Mouse (Mus musculus) hindbrain, embryonic 16.5 days (tissue): ENCODE results near the gene Inpp4b. TPM values are rescaled to one million over a fixed set of nuclear protein-coding genes. Genes with fewer than 3 reads are reported as not detected.
A peak's percentile ranks its signal among the peaks of the same experiment; 100 is the strongest.

Source experiments
- ATAC-seq: fragments of 200-750 bp; cut with Nextera tagmentation; 2 replicates; pipeline ENCODE4 v1.8.0; 2017; ENCODE audit warnings: moderate TSS enrichment, moderate library complexity
- H3K27ac ChIP-seq: fragments of 300-500 bp; sonication (generic); 2 replicates; pipeline ENCODE4 v1.5.1; 2014; ENCODE audit warnings: low read depth, mild to moderate bottlenecking, control low read depth, low read length, moderate library complexity
- H3K27me3 ChIP-seq: fragments of 300-500 bp; sonication (generic); replicated peaks from 2 replicates; pipeline ENCODE4 v1.6.1; 2014; ENCODE audit warnings: low read length; ENCODE audit not compliant: control insufficient read depth, insufficient read depth
- H3K36me3 ChIP-seq: fragments of 300-500 bp; sonication (generic); 2 replicates; pipeline ENCODE4 v1.6.1; 2014; ENCODE audit warnings: mild to moderate bottlenecking, low read length, moderate library complexity, mixed read lengths; ENCODE audit not compliant: control insufficient read depth, insufficient read depth
- H3K4me1 ChIP-seq: fragments of 300-500 bp; sonication (generic); 2 replicates; pipeline ENCODE4 v1.6.1; 2014; ENCODE audit warnings: low read depth, low read length; ENCODE audit not compliant: control insufficient read depth, insufficient read depth
- H3K4me2 ChIP-seq: fragments of 300-500 bp; sonication (generic); 2 replicates; pipeline ENCODE4 v1.6.1; 2014; ENCODE audit warnings: mild to moderate bottlenecking, low read length, control low read depth, moderate library complexity
- H3K4me3 ChIP-seq: fragments of 300-500 bp; sonication (generic); 2 replicates; pipeline ENCODE4 v1.5.1; 2014; ENCODE audit warnings: mild to moderate bottlenecking, low read length, control low read depth, moderate library complexity
- H3K9ac ChIP-seq: fragments of 300-500 bp; sonication (generic); 2 replicates; pipeline ENCODE4 v1.6.1; 2014; ENCODE audit warnings: low read depth, mild to moderate bottlenecking, control low read depth, low read length, moderate library complexity
- H3K9me3 ChIP-seq: fragments of 300-500 bp; sonication (generic); 2 replicates; pipeline ENCODE4 v1.6.1; 2014; ENCODE audit warnings: mild to moderate bottlenecking, low read length, moderate library complexity; ENCODE audit not compliant: control insufficient read depth
- WGBS: fragments of 180-500 bp; shearing (Covaris S2); extraction: QIAGEN DNeasy Blood & Tissue Kit; methylation state at CpG from one replicate; pipeline ENCODE4 v1.1.7; 2014; 5-methylcytosine and 5-hydroxymethylcytosine counted together
- polyA plus RNA-seq: library from polyadenylated mRNA; unstranded; fragments of >200 nt; fragmentation: Nextera tagmentation; extraction: Ambion mirVana; gene quantifications from 2 replicates; pipeline ENCODE4 v1.2.1, GENCODE M21; 2015

Gene Inpp4b
- polyA plus RNA-seq, 1 experiment from 2014 or later = 13.6 TPM

- ATAC-seq = peak; percentile 85
- H3K27ac ChIP-seq = no peak overlapping the region
- H3K36me3 ChIP-seq = no peaks in the 10 kb centered on the region
- H3K4me2 ChIP-seq = no peak overlapping the region
- no peak overlapping the region for H3K4me3 ChIP-seq
- no peaks in the 10 kb centered on the region for H3K27me3 ChIP-seq
- H3K9ac ChIP-seq = no peak overlapping the region
- 16% methylated on average over 3 of the region's 3 CpGs for WGBS
- no peaks in the 10 kb centered on the region for H3K4me1 ChIP-seq
- no peaks in the 10 kb centered on the region for H3K9me3 ChIP-seq
Measured at GRCm38 (mm10) chr8:81812051-81812751, 469.8 kb downstream of the Inpp4b start.

GRCm38 (mm10) chr8:81814742-81815141, 472.4 kb downstream of the Inpp4b start:
- Histone ChIP-seq H3K36me3 (no peaks in the 10 kb centered on the region), H3K4me2 (no peak overlapping the region), H3K4me3 (no peak overlapping the region), H3K9me3 (no peaks in the 10 kb centered on the region), H3K4me1 (no peaks in the 10 kb centered on the region), H3K9ac (no peak overlapping the region), H3K27ac (no peak overlapping the region), H3K27me3 (no peaks in the 10 kb centered on the region)
- ATAC-seq = no peak
- WGBS = 41% methylated on average over 3 of the region's 3 CpGs

- Histone ChIP-seq H3K9me3 (no peaks in the 10 kb centered on the region), H3K27me3 (no peaks in the 10 kb centered on the region), H3K27ac (no peak overlapping the region), H3K4me2 (no peak overlapping the region), H3K4me3 (no peak overlapping the region), H3K4me1 (no peaks in the 10 kb centered on the region), H3K9ac (no peak overlapping the region), H3K36me3 (no peaks in the 10 kb centered on the region)
- ATAC-seq = no peak
- WGBS = 69% methylated on average over 4 of the region's 4 CpGs
Measured at GRCm38 (mm10) chr8:81815551-81815950, 473.2 kb downstream of the Inpp4b start.

GRCm38 (mm10) chr8:81823121-81823520, 480.8 kb downstream of the Inpp4b start:
- Histone ChIP-seq H3K4me2 (no peak overlapping the region), H3K9ac (no peak overlapping the region), H3K36me3 (no peaks in the 10 kb centered on the region), H3K27me3 (no peaks in the 10 kb centered on the region), H3K27ac (no peak overlapping the region), H3K4me3 (no peak overlapping the region), H3K4me1 (no peaks in the 10 kb centered on the region), H3K9me3 (no peaks in the 10 kb centered on the region)
- ATAC-seq = no peak
- WGBS = 95% methylated on average over 1 of the region's 1 CpGs

GRCm38 (mm10) chr8:81824975-81825374, 482.6 kb downstream of the Inpp4b start:
- Histone ChIP-seq H3K9ac (no peak overlapping the region), H3K27ac (no peak overlapping the region), H3K4me3 (no peak overlapping the region), H3K4me1 (no peaks in the 10 kb centered on the region), H3K9me3 (no peaks in the 10 kb centered on the region), H3K4me2 (no peak overlapping the region), H3K36me3 (no peaks in the 10 kb centered on the region), H3K27me3 (no peaks in the 10 kb centered on the region)
- ATAC-seq = no peak
- WGBS = 31% methylated on average over 2 of the region's 2 CpGs

- no peaks in the 10 kb centered on the region for H3K9me3 ChIP-seq
- H3K4me3 ChIP-seq = no peak overlapping the region
- 80% methylated on average over 2 of the region's 2 CpGs for WGBS
- no peaks in the 10 kb centered on the region for H3K27me3 ChIP-seq
- ATAC-seq = no peak
- no peaks in the 10 kb centered on the region for H3K36me3 ChIP-seq
- no peak overlapping the region for H3K9ac ChIP-seq
- no peak overlapping the region for H3K27ac ChIP-seq
- no peaks in the 10 kb centered on the region for H3K4me1 ChIP-seq
- no peak overlapping the region for H3K4me2 ChIP-seq
Measured at GRCm38 (mm10) chr8:81826406-81826805, 484.1 kb downstream of the Inpp4b start.

GRCm38 (mm10) chr8:81827306-81827913, 485.1 kb downstream of the Inpp4b start:
- 68% methylated on average over 2 of the region's 2 CpGs for WGBS
- Histone ChIP-seq H3K4me1 (no peaks in the 10 kb centered on the region), H3K4me2 (no peak overlapping the region), H3K9ac (no peak overlapping the region), H3K9me3 (no peaks in the 10 kb centered on the region), H3K27me3 (no peaks in the 10 kb centered on the region), H3K36me3 (no peaks in the 10 kb centered on the region), H3K4me3 (no peak overlapping the region), H3K27ac (no peak overlapping the region)
- no peak for ATAC-seq

GRCm38 (mm10) chr8:81831430-81831829, 489.1 kb downstream of the Inpp4b start:
- H3K4me3 ChIP-seq = no peak overlapping the region
- H3K27ac ChIP-seq = no peak overlapping the region
- ATAC-seq = no peak
- no peaks in the 10 kb centered on the region for H3K9me3 ChIP-seq
- H3K9ac ChIP-seq = no peak overlapping the region
- H3K27me3 ChIP-seq = no peaks in the 10 kb centered on the region
- H3K4me2 ChIP-seq = no peak overlapping the region
- H3K36me3 ChIP-seq = no peaks in the 10 kb centered on the region
- no peaks in the 10 kb centered on the region for H3K4me1 ChIP-seq

- Histone ChIP-seq H3K9me3 (no peaks in the 10 kb centered on the region), H3K27ac (no peak overlapping the region), H3K36me3 (no peaks in the 10 kb centered on the region), H3K27me3 (no peaks in the 10 kb centered on the region), H3K4me1 (no peaks in the 10 kb centered on the region), H3K9ac (no peak overlapping the region), H3K4me2 (no peak overlapping the region), H3K4me3 (no peak overlapping the region)
- ATAC-seq = no peak
Measured at GRCm38 (mm10) chr8:81833852-81834251, 491.5 kb downstream of the Inpp4b start.
